Mouse (Mus musculus) spleen, postnatal 14 days (tissue): Measurements from ENCODE around the gene Exoc3l4.

ENCODE experiments used
- DNase-seq, 2 experiments: peaks; one replicate each; pipeline ENCODE4 v3.0.0; 2021 to 2022; ENCODE audit warnings: low spot score in 2 of 2

The Exoc3l4 gene

DNA sequence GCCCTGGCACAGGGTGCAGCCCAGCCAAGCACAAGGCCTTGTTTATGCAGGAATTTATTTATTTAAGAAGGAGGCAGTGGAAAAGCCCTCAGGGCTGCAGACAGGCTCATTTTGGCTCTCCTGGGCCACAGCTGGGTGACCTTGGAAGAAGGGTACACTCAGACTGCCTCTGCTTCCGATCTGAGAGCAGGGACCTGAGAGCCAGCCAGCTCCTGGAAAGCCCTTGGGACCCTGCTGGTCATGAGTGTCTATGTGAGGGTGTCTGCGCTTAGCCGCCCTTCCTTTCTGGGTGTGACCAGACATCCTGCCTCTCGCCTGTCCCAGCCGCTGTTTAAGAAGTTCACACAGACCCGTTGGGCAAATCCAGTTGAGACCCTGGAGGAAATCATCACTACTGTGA is 33.5 kb downstream of the Exoc3l4 start:
- no peak for DNase-seq

DNA sequence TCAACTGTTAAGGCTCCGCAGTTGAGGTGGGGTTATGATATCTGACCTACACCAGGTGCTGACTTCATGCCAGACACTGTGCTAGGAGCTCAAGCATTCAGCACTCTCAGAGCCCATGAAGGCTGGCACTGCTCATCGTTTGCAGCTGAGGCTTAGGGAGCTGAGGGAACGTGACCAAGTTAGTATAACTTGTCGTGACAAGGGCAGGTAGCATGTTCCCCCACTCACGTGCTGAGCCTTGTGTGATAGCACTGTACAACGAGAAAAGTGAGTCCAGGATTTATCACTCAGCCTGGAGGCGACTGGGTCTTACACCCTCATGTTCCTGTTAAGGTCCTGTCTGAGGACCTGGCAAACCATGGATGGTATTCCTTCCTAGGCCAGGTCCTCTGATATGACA is 34.7 kb downstream of the Exoc3l4 start:
- no peak for DNase-seq

DNA sequence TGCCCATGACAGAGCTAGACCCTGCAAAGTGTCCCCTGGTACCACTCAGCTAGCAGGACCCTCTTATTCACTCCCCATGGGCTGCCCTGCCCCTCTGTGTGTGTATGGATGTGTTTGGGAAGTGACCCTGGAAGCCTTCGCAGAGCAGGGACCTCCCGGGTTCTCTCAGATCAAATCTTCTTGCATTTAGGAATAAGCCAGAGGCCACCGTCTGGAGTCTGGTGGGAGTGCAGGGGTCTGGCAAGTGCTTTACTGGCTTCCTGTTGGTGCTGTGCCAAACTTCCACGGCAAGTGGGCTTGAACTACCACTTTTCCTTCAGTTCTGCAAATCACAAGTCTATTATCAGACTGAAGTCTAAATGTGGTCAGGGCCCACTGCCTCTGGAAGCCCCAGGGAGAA is 37.2 kb downstream of the Exoc3l4 start:
- DNase-seq, result no peak

DNA sequence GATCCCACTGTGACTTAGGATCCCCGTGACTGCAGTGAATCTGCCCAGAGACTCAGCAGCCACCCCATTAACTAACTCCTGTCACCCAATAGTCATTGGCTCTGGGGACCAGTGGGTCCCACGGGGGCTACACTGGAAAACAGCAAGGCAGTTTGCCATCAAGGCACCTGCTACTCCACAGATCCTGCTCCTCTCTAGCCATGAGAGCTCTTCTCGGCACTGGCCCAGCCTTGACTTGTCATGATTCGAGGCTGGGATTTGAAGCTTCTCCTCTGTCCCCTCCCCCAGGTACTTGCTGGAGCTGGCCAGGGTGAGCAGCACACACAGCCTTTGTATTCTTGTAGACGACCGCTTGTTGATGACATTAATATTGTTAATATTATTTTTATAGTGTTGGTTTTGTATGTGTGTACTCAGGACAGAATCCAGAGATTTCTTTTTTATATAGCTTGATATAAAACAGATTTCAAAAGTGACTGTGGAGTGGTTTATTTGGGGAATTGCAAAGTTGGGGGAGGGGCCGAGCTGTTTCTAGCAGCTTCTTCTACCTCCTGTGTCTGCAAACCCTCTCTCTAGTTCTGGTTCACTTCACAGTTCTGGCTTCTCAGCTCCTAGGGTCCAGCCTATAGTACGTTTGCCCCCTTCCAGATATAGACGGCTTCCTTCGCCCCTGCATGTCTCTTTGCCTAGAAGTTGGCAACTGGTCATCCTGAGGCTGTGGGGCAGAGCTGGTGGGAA is 37.9 kb downstream of the Exoc3l4 start:
- no peak for DNase-seq

DNA sequence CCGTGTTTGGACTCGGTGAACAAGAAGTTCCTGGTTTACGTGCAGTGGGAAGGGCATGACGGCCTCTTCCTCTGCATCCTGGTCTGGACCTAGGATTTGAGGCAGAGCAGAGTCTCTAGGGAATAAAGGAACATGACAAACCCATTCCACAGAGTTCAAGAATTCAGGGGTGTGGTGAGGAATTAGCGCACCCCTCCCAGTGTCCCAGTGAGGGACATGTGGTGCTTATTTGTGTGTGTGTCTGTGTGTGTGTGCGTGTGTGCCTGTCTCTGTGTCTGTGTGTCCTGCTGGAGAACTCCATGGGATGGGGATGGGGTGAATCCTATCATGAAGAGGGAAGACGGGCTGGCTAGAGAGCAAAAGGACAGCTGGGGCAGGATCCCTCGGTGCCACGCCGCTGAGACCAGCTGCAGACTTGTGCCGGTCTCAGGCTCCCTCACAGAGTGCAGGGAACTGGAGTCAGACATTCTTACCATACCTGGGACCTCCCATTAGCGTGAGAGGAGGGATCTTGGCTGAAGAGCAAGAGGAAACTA is 38.6 kb downstream of the Exoc3l4 start:
- DNase-seq, result no peak

DNA sequence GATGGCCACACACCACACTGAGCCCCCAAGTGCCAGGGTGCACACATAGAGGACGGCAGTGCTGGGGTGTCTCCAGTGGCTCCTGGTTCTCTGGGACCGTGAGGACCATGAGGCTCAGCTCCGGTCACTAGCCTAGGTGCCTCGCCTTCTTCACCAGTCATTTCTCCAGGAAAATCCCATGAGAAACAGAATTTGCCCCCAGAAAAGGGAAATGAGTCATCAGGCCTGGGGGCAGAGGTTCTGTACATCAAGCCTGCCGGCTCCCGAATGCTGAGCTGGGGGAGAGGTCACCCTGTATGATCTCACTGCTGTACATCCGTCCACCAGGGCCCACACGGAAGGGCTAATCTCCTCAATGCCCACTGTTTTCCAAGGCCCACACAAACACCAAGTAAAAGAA is 39.0 kb downstream of the Exoc3l4 start:
- no peak for DNase-seq

DNA sequence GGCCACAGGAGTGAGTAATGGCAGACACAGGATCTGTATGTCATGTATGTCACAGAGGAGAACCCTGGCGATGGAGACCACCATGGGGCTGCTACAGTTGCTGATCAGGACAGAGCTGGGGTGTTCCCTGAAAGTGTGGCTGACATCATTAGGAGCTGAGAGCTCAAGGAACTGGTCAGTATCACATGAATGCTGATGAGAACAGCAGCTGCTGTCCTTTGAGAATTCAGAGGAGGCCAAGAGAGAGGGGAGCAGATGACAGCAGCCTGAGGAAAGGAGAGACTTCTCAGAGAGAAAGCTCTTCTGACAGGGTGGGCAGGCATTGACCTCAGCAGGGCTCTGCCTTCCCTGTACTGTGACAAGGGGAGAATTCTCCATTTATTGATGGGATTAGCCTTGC is 40.9 kb downstream of the Exoc3l4 start:
- no peak for DNase-seq

DNA sequence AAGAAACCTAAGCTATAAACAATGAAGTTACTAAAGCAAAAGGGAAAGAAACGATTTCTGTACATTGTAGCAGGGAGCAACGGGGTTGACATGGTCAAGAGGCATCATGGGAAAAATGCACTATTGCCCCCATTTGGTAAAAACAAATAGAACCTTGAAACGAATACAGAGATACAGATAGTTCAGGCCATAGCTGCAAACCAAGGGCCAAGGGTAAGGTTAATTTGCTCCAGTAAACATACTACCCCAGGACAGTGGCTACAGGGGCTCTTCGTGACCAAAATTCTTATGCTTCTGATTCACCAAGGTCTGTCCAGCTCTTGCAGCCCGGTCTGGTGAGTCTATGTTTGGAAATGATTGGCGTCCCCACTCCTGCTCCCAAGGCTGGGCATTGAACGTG is 46.8 kb downstream of the Exoc3l4 start:
- DNase-seq, result no peak

DNA sequence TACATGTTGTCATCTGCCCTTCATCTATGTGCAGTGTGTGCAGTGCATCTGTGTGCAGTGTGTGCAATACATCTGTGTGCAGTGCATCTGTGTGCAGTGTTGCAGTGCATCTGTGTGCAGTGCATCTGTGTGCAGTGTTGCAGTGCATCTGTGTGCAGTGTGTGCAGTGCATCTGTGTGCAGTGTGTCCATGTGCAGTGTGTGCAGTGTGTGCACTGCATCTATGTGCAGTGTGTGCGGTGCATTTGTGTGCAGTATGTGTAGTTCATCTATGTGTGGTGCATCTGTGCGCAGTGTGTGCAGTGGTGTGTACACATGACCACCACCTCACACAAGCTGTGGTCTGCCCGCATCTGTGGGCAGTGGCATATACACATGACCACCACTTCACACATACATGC is 49.6 kb downstream of the Exoc3l4 start:
- no peak for DNase-seq

DNA sequence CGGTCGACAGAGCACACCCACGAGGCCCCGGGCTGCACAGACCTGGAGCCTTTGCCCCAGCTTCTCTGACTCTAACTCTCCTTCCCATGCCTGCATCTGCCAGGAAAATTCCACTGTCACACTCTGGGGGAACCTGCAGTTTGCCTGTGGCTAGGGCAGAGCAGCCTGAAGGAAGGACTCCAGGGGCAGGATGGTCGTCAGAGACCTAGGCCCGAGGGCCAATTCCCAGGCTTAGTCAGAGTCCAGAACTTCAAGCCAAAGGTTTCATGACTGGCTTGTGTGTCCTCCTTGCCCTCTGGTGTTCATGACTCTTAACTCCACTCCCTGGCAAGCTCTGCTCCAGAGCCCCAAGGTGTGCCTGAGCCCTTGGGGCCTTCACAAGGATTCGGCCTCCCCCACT is 51.4 kb downstream of the Exoc3l4 start:
- DNase-seq, result no peak

DNA sequence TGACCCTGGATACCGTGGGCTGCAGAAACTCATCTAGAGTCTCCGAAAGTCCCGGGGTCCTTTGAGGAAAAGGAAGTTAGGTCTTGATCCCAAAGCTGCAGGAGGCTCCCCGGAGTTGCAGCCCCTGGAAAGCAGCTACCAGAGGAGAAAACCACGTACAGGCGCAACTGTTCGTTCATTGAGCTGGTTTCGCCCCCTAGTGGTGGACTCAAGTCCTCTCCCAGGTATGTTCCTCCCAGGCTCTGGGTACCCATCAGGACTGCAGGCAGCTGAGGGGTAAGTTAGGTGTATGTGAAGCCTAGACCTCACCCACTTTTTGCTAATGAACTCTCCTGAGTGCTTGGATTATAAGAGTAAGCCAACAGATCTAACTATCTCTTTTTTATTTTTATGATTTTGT is 52.7 kb downstream of the Exoc3l4 start:
- peak in 1 of 2 experiments; percentile 56 for DNase-seq

DNA sequence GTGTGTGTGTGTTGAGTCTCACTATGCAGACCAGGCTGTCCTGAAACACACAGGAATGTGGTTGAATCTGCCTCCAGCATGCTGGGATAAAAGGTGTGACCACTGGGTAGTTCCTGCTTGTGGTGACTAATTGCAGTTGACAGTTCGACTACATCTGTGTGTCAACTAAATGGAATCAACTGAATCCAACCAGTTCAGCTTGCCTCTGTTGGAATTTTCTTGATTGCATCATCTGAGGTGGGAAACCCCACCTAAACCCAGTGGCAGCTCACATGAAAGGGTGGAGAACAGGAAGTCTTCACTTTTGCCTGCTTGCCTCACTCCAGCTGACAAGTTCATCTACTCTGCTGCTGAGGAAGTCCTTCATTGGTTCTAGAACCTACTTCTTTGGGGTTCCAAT is 54.3 kb downstream of the Exoc3l4 start:
- no peak for DNase-seq

DNA sequence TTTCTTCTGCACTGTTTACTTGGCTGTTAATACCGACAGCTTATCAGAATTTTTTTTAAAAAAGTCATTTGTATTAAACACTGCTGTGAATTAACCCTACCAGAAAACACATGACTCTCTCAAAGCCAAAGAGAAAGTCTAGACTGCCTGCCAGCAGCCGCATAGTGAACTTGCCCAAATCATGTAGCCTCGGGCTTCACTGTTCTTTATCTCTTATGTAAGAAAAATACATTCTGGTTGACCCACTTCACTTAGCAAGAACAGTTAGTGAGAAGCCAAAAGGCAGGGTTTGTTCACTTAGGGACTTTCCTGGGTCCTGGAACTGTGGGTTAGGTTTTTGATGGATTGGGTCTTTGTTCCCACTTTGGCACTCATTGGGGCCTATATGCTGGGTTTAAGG is 54.9 kb downstream of the Exoc3l4 start:
- DNase-seq, result no peak

DNA sequence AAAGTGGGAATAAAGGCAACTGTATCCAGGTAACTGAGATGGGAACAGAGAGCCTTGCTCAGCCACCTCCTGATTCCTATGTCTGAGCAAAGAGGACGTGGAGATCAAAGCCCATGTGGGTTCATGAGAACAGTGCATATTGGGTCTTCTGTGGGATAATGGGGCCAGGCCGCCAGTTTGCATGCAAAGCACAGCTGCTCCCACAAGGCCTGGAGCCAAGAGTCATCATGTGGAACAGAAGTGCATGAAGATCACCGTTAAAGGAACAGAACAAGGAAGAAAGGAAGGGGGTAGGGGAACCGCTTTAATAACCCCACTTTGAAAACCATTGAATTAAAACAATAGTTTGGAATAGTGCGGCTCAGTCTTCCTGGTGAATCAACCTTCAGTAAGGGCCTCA is 56.1 kb downstream of the Exoc3l4 start:
- no peak for DNase-seq

DNA sequence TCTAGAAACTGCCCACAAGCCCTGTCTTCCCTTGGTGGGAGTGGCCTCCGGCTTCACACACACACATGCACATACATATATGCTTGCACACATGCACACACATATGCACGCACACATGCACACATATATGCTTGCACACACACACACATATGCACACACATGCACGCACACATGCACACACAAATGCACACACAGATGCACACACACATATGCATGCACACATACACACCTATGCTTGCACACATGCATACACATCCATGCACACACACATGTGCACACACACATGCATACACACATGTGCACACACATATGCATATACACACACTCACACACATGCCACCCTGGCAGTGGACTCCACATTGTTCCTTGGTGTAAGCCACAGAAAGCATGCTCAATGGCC is 57.6 kb downstream of the Exoc3l4 start:
- no peak for DNase-seq

DNA sequence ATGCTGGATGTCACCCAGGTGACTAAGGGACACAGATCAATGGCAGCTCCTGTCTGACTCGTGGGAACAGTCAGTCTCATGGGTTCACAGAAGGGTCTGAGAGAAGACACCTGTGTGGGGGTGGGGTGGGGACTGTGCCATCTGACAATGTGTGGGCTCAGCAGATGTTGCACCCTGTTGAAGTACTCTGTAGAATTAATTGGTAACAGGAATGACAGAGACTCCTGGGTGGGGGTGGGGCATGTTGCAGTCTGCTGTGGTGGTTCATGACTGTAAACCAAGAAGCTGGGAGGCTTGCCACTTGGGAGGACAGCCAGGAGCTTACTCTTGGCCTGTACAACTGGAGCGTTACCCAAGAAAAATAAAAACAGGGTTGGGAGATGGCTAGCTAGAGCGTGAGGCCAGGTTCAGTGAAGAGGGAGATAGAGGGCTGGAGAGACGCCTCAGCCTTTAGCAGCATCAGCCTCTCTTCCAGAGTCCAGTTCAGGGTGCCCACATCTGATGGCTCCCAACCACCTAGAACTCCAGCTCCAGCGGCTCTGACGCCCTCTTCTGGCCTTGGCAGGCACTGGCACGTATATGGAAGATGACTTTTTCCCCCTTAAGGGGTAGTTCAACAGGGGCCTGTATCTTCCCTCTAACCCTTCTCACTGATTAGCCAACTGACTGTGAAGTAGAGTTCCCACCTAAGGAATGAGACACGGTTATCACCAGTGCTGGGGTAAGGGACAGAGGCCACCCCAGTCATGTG is 58.3 kb downstream of the Exoc3l4 start:
- no peak for DNase-seq

DNA sequence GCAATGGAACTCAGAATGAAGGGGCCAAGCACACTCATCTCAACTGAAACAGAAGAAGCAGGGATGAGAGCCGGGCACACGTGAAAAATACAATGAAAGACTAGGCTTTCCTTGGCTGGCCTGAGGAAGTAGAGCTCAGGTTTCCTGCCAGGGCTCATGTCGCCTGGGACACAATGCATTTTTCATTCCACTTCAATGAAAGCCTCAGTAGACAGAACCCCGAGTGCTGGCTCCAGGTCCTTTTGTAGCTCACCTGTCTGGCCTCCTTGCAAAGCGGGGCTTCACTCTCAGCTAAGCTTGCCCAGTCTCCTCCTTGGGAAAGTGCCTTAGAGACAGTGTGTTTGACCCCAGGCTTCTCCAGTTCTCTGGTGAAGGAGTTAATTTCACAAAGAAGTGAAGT is 62.1 kb downstream of the Exoc3l4 start:
- DNase-seq, result no peak

DNA sequence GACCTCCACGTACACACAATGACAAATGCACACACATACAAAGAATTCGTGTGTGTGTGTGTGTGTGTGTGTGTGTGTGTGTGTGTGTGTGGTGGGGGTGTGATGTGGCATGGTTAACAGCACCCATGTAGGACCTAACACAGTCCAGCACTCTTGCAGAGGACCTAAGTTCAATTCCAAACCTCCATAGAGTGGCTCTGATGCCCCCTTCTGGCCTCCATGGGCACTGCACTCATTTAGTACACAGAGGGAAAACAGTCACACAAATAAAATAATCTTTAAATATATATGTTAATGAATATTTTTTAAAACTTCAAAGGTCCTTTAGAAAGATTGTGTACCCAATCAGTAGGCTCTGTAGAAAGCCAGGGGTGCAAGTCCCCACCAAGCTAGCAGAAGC is 63.1 kb downstream of the Exoc3l4 start:
- no peak for DNase-seq
